Mouse (Mus musculus): ENCODE data around the gene Mapk6. TPM values are rescaled to one million over a fixed set of nuclear protein-coding genes. Genes with fewer than 3 reads are reported as not detected.

The Mapk6 gene
- total and polyA plus RNA-seq, 3 experiments = 19.6 to 91.0 (median 44.1) TPM

DNA sequence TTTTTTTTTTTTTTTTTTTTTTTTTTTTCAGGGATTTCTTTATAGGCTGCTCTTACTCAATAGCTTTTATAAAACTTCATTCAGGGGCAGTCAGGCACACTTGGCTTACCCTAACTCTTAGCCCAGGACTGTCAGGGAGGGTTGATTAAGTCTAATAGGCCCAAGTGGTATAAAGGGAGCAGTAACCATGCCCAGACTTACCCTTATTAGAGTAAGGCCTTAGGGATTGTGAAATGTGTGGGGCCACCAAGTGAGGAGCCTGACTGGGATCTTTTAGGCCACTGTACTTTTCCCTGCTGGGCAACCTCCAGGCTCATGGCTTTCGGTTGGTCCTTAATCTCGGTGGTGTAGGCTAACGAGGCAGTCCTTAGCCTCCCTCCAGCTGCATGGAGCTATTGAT is 61.2 kb downstream of the Mapk6 start:
- no peaks in the 10 kb centered on the region for H3K36me3 ChIP-seq (ENCODE audit: control insufficient read depth in 1 of 2, insufficient read depth in 2 of 2, low read length in 2 of 2)
- no peaks in the 10 kb centered on the region for H3K79me2 ChIP-seq (ENCODE audit: control insufficient read depth, insufficient read depth, low read length, poor library complexity)
- no peaks in the 10 kb centered on the region for H3K4me1 ChIP-seq (ENCODE audit: control insufficient read depth in 1 of 2, insufficient read depth in 2 of 2, low read length in 2 of 2)
- TF ChIP-seq ETS1 (IDR thresholded peaks at IDR 0.05; ENCODE audit: low read depth, low read length) = no peak
- TF ChIP-seq EP300 (IDR thresholded peaks at IDR 0.05; ENCODE audit: low read depth in 1 of 2, low read length in 2 of 2) = no peak
- TF ChIP-seq HCFC1 (IDR thresholded peaks at IDR 0.05; ENCODE audit: low read depth, low read length) = no peak
- no peak for TF ChIP-seq SIN3A (IDR thresholded peaks at IDR 0.05; ENCODE audit: low read length)
- TF ChIP-seq CHD1 (IDR thresholded peaks at IDR 0.05; ENCODE audit: low read depth, low read length) = no peak
- TF ChIP-seq POLR2AphosphoS5 (IDR thresholded peaks at IDR 0.05; ENCODE audit: borderline replicate concordance, low read depth, low read length) = no peak
- no peak for TF ChIP-seq SMC3 (IDR thresholded peaks at IDR 0.05; ENCODE audit: low read depth, low read length)
- TF ChIP-seq GABPA (IDR thresholded peaks at IDR 0.05; ENCODE audit: low read depth, low read length) = no peak
- no peak for TF ChIP-seq GATA1 (IDR thresholded peaks at IDR 0.05; ENCODE audit: low read depth, low read length)
- TF ChIP-seq NRF1 (IDR thresholded peaks at IDR 0.05; ENCODE audit: insufficient read depth, low read depth, low read length, poor library complexity, severe bottlenecking) = no peak
- TF ChIP-seq ZMIZ1 (IDR thresholded peaks at IDR 0.05; ENCODE audit: low read depth, low read length) = no peak
- no peak for TF ChIP-seq TBP (IDR thresholded peaks at IDR 0.05; ENCODE audit: low read depth, low read length)
- no peaks in the 10 kb centered on the region for H3K9me3 ChIP-seq (replicated peaks; ENCODE audit: insufficient read depth, low read length)
- no peak overlapping the region for H3K27ac ChIP-seq (ENCODE audit: control insufficient read depth, low read depth, low read length)
- no peak overlapping the region for H3K9ac ChIP-seq (ENCODE audit: control insufficient read depth, low read depth, low read length, poor library complexity, severe bottlenecking)
- no peaks in the 10 kb centered on the region; a peak in 2 of 4 replicates for H3K27me3 ChIP-seq (ENCODE audit: control insufficient read depth in 1 of 2, insufficient read depth in 2 of 2, low read length in 2 of 2)
- no peak for DNase-seq (ENCODE audit: low read depth, low spot score)
- no peak overlapping the region for H3K4me3 ChIP-seq (ENCODE audit: control insufficient read depth in 1 of 2, insufficient read depth in 1 of 2, low read depth in 2 of 2, low read length in 2 of 2)

DNA sequence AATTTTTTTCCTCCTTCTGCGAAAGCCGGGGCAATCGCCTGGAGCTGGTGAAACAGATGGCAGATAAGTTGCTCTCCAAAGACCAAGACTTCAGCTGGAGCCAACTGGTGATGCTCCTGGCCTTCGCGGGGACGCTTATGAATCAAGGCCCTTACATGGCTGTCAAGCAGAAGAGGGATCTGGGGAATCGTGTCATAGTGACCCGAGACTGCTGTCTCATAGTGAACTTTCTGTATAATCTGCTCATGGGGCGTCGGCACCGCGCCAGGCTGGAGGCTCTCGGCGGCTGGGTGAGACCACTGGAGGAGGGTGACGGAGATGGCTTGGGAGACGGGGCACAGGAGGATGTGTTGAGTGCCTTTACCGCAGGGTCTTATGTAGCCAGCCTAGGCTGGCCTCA is 61.7 kb downstream of the Mapk6 start:
- H3K4me3 ChIP-seq (ENCODE audit: control insufficient read depth in 1 of 2, insufficient read depth in 1 of 2, low read depth in 2 of 2, low read length in 2 of 2) = no peak overlapping the region
- H3K27me3 ChIP-seq (ENCODE audit: control insufficient read depth in 1 of 2, insufficient read depth in 2 of 2, low read length in 2 of 2) = no peaks in the 10 kb centered on the region; a peak in 2 of 4 replicates
- H3K27ac ChIP-seq (ENCODE audit: control insufficient read depth, low read depth, low read length) = no peak overlapping the region
- H3K4me1 ChIP-seq (ENCODE audit: control insufficient read depth in 1 of 2, insufficient read depth in 2 of 2, low read length in 2 of 2) = no peaks in the 10 kb centered on the region
- no peak for DNase-seq (ENCODE audit: low read depth, low spot score)
- no peaks in the 10 kb centered on the region for H3K79me2 ChIP-seq (ENCODE audit: control insufficient read depth, insufficient read depth, low read length, poor library complexity)
- no peak overlapping the region for H3K9ac ChIP-seq (ENCODE audit: control insufficient read depth, low read depth, low read length, poor library complexity, severe bottlenecking)
- TF ChIP-seq MEF2A (IDR thresholded peaks at IDR 0.05; ENCODE audit: extremely low read depth, insufficient replicate concordance, low read depth, low read length, poor library complexity, severe bottlenecking) = no peak
- TF ChIP-seq E2F4 (IDR thresholded peaks at IDR 0.05; ENCODE audit: borderline replicate concordance, low read depth, low read length) = no peak
- H3K36me3 ChIP-seq (ENCODE audit: control insufficient read depth in 1 of 2, insufficient read depth in 2 of 2, low read length in 2 of 2) = no peaks in the 10 kb centered on the region
- no peaks in the 10 kb centered on the region for H3K9me3 ChIP-seq (replicated peaks; ENCODE audit: insufficient read depth, low read length)

DNA sequence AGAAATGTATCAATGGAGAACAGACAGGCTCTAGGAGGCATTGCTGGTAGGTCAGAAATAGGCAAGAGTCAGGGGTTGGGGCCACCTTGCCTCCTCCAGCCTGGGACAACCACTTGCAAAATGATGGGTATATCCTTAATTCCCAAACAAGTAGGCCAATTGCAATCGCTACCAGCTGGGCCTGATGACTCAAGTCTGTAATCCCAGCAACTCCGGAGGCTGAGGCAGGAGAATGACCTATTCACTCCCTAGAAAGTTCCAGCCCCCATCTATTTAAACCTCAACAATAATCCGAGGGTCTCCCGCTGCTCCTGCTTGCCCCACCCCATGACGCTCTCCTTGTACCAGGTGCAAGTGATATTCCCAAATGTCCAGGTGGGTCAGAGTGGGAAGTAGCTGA is 62.3 kb downstream of the Mapk6 start, which contains the start of gene Bcl2l10:
TSS of gene Bcl2l10 (plus strand) at position 301 of the 400 bp plus-strand sequence.
- Histone ChIP-seq H3K9ac (ENCODE audit: control insufficient read depth, low read depth, low read length, poor library complexity, severe bottlenecking) (no peak within 1 kb of the TSS), H3K4me1 (ENCODE audit: control insufficient read depth in 1 of 2, insufficient read depth in 2 of 2, low read length in 2 of 2) (no peaks in the 10 kb centered on the region), H3K9me3 (replicated peaks; ENCODE audit: insufficient read depth, low read length) (no peaks in the 10 kb centered on the region), H3K27ac (ENCODE audit: control insufficient read depth, low read depth, low read length) (no peak within 1 kb of the TSS), H3K36me3 (ENCODE audit: control insufficient read depth in 1 of 2, insufficient read depth in 2 of 2, low read length in 2 of 2) (no peaks in the 10 kb centered on the region), H3K79me2 (ENCODE audit: control insufficient read depth, insufficient read depth, low read length, poor library complexity) (no peaks in the 10 kb centered on the region), H3K27me3 (ENCODE audit: control insufficient read depth in 1 of 2, insufficient read depth in 2 of 2, low read length in 2 of 2) (no peaks in the 10 kb centered on the region; a peak in 1 of 4 replicates), H3K4me3 (ENCODE audit: control insufficient read depth in 1 of 2, insufficient read depth in 1 of 2, low read depth in 2 of 2, low read length in 2 of 2) (no peak within 1 kb of the TSS)
- TF ChIP-seq GABPA (IDR thresholded peaks at IDR 0.05; ENCODE audit: low read depth, low read length) (no peak), ZC3H11A (IDR thresholded peaks at IDR 0.05; ENCODE audit: low read depth, low read length) (no peak), TBP (IDR thresholded peaks at IDR 0.05; ENCODE audit: low read depth, low read length) (no peak), E2F4 (IDR thresholded peaks at IDR 0.05; ENCODE audit: borderline replicate concordance, low read depth, low read length) (no peak), TAL1 (IDR thresholded peaks at IDR 0.05; ENCODE audit: low read length) (no peak), MYB (IDR thresholded peaks at IDR 0.05; ENCODE audit: low read depth, low read length) (no peak), GATA1 (IDR thresholded peaks at IDR 0.05; ENCODE audit: low read depth, low read length) (no peak), ETS1 (IDR thresholded peaks at IDR 0.05; ENCODE audit: low read depth, low read length) (no peak), RCOR1 (IDR thresholded peaks at IDR 0.05; ENCODE audit: low read depth, low read length) (no peak), USF1 (IDR thresholded peaks at IDR 0.05; ENCODE audit: low read depth, low read length) (no peak), RAD21 (IDR thresholded peaks at IDR 0.05; ENCODE audit: low read depth, low read length) (no peak), ZNF384 (IDR thresholded peaks at IDR 0.05; ENCODE audit: low read depth, low read length) (no peak), NELFE (IDR thresholded peaks at IDR 0.05; ENCODE audit: low read depth, low read length) (no peak), MAZ (IDR thresholded peaks at IDR 0.05; ENCODE audit: low read depth, low read length) (no peak)
- DNase-seq (ENCODE audit: low read depth, low spot score) = no peak
